Mouse (Mus musculus) limb, embryonic 10.5 days (tissue): ENCODE measurements around the gene Pnkd. TPM values are rescaled to one million over a fixed set of nuclear protein-coding genes. Genes with fewer than 3 reads are reported as not detected.
"Not testable (repeated sequence)": the region's sequence is repeated elsewhere in the genome, so short reads cannot be mapped to it uniquely, and the experiment has no call there.

ENCODE experiments used
- DNase-seq: peaks from one replicate; pipeline ENCODE4 v3.0.0-alpha.2; 2017; ENCODE audit warnings: low spot score
- H3K27ac ChIP-seq: fragments of 300-500 bp; sonication (generic); 2 replicates; pipeline ENCODE4 v1.5.1; 2016; ENCODE audit warnings: mild to moderate bottlenecking
- H3K27me3 ChIP-seq: fragments of 300-500 bp; sonication (generic); 2 replicates; pipeline ENCODE4 v1.6.1; 2016; ENCODE audit warnings: low read depth, mild to moderate bottlenecking; ENCODE audit not compliant: poor library complexity, severe bottlenecking
- H3K36me3 ChIP-seq: fragments of 300-500 bp; sonication (generic); 2 replicates; pipeline ENCODE4 v1.6.1; 2016; ENCODE audit warnings: mild to moderate bottlenecking, moderate library complexity
- H3K4me1 ChIP-seq: fragments of 300-500 bp; sonication (generic); 2 replicates; pipeline ENCODE4 v1.6.1; 2016
- H3K4me3 ChIP-seq: fragments of 300-500 bp; sonication (generic); 2 replicates; pipeline ENCODE4 v1.5.1; 2016; ENCODE audit warnings: mild to moderate bottlenecking, moderate library complexity
- H3K9me3 ChIP-seq: fragments of 300-500 bp; sonication (generic); replicated peaks from 2 replicates; pipeline ENCODE4 v1.6.1; 2016; ENCODE audit warnings: mild to moderate bottlenecking
- WGBS: fragments of 180-500 bp; shearing (Covaris S2); methylation state at CpG from one replicate; pipeline ENCODE4 v1.1.7; 2016; 5-methylcytosine and 5-hydroxymethylcytosine counted together
- microRNA counts: library from miRNA; unstranded; fragments of <30 nt; microRNA quantifications from one replicate; lab custom pipeline; 2017
- microRNA-seq: library from miRNA; unstranded; fragments of <30 nt; microRNA quantifications from one replicate; pipeline ENCODE4, GENCODE M21; 2017
- polyA plus RNA-seq: library from polyadenylated mRNA; unstranded; fragments of >200 nt; fragmentation: Nextera tagmentation; extraction: Ambion mirVana; gene quantifications from 2 replicates; pipeline ENCODE4 v1.2.1, GENCODE M21; 2016

Pnkd gene
- polyA plus RNA-seq, 1 experiment from 2014 or later, result 113 TPM

DNA sequence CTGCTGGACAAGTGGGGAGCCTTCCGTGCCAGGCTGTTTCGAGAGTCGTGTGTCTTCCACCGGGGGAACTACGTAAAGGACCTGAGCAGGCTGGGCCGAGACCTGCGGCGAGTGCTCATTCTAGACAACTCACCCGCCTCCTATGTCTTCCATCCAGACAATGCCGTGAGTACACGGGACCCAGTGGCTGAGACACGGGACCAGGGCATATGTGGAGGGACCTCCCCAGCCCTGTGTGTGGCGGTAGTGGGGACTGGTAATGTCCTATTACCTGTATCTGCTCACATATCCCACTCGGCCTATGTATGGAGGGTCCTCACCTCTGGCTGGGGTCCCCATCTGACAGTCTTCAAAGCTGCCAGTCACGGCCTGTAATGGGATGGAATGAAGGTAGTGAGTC, 110.1 kb downstream of the Pnkd start:
- Histone ChIP-seq H3K4me1 (peaks cover 52% of the 10 kb centered on the region), H3K27me3 (no peaks in the 10 kb centered on the region), H3K9me3 (no peaks in the 10 kb centered on the region), H3K27ac (no peak overlapping the region), H3K4me3 (no peak overlapping the region), H3K36me3 (peaks cover 30% of the 10 kb centered on the region)
- peak; percentile 28 for DNase-seq
- 95% methylated on average over 15 of the region's 15 CpGs for WGBS

DNA sequence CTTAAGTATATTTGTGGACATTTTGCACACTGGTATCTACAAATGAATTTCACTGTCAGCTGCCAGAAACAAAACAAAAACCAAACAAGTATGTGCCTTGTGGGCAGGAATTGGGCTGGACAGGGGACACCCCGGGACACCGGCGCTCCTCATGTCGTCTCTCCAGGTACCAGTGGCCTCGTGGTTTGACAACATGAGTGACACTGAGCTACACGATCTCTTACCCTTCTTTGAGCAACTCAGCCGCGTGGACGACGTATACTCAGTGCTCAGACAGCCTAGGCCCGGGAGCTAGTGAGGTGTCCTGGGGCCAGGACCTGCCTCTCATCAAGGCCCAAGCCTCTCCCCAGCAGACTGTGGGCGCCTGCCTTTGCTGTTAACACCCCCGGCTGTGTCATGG, 110.6 kb downstream of the Pnkd start:
- Histone ChIP-seq H3K36me3 (peaks cover 30% of the 10 kb centered on the region), H3K27ac (no peak overlapping the region), H3K27me3 (no peaks in the 10 kb centered on the region), H3K9me3 (no peaks in the 10 kb centered on the region), H3K4me3 (no peak overlapping the region), H3K4me1 (peaks cover 47% of the 10 kb centered on the region)
- DNase-seq, result peak; percentile 29
- WGBS, result 91% methylated on average over 13 of the region's 13 CpGs

DNA sequence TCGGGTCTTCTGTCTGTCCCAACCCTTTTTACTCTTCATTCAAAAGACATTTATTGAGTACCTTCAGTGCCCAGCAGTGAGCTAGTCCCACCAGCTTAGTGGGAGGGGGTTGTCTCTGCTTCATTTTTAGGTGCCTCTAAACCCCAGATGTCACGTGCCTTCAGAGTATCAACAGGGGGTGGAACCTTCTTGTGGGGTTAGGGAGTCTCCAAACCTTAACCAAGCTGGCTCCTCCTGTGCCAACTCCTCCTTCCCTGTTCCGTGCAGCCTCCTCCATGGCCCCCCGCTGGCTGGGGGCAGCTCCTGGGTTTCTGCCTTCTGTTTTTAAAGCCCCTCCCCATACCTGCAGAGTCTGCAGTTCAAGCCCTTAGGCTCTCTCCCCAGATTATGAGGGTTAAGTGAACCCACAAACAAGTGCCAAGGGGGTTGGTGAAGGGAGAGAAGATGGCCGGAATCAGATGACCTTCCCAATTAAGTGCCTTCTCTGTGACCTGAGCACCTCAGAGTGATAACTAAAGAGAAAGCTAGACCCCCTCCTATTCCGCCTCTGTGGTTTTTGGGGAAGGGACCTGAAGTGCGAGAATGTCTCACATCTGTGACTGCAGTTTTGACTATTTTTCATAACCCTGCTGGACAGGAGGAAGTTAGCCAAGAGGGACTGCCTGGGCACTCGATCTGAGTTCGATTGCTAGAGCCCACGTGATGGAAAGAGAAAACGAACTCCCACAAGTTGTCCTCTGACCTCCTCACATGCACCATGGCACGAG, 111.9 kb downstream of the Pnkd start:
- not testable (repeated sequence) for DNase-seq, H3K9me3 ChIP-seq, H3K27me3 ChIP-seq
- 8% methylated on average over 12 of the region's 12 CpGs for WGBS
- peaks cover 40% of the 10 kb centered on the region for H3K4me1 ChIP-seq
- H3K36me3 ChIP-seq, result peaks cover 30% of the 10 kb centered on the region
- H3K27ac ChIP-seq, result peak overlapping the region; percentile 91
- H3K4me3 ChIP-seq, result peak overlapping the region; percentile 56

DNA sequence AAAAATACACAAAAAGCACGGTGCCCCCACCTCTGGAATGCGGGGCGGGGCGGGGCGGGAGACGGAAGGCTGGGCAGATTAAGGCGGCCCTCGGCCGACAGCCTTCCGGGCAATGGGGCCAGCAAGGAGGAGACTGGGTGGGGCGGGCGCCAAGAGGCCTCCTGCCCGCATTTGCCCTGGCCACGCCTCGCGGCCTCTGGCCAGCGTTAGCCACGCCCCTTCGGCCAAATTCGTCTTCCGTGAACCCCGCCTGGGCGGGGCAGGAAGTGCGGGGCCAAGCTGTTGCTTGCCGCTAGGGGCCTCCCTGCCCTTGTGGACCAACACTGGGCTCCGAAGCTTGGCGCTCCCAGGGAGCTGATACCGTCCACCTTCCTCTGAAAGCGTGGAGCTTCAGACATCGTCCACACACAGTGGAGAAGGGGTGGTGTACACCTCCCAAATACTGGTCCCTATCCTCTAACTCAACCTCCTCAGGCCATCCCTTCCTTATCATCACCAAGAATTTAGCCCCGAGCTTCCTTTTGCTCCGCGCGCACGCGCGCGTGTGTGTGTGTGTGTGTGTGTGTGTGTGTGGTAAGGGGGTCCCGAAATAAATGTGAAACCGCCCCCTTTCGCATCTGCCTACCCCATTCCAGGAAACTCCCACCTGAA, 112.7 kb downstream of the Pnkd start:
- WGBS, result under 1% methylated on average over 41 of the region's 41 CpGs
- no peaks in the 10 kb centered on the region for H3K9me3 ChIP-seq
- H3K27ac ChIP-seq, result peak overlapping the region; percentile 91
- peaks cover 30% of the 10 kb centered on the region for H3K36me3 ChIP-seq
- peaks cover 37% of the 10 kb centered on the region for H3K4me1 ChIP-seq
- peak; percentile 98 for DNase-seq
- no peaks in the 10 kb centered on the region for H3K27me3 ChIP-seq
- peak overlapping the region; percentile 56 for H3K4me3 ChIP-seq

GRCm38 (mm10) chr1:74397919-74398451, 113.3 kb downstream of the Pnkd start:
- WGBS, result 5% methylated on average over 11 of the region's 11 CpGs
- Histone ChIP-seq H3K36me3 (peaks cover 29% of the 10 kb centered on the region), H3K4me3 (peak overlapping the region; percentile 56), H3K4me1 (peaks cover 32% of the 10 kb centered on the region), H3K27ac (peak overlapping the region; percentile 91), H3K27me3 (no peaks in the 10 kb centered on the region), H3K9me3 (no peaks in the 10 kb centered on the region)
- DNase-seq, result peak; percentile 76

DNA sequence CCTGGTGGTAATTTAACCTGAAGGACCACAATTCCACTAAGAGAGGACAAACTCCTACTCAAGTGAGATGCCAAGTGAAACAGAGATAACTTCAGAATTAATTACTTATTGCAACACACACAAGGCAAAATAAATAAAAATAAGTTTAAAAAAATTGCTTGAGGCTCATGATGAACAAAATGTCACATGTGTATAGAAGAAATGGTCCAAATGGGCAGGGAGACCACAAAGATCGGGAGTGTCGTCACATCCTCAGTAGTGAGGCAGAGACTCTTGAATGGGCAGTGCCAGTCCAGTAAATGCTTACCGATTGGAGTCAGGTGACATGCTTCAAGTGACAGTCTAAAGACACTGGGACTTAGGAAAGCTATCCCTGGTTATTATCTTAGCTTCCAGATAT, 115.8 kb downstream of the Pnkd start:
- Histone ChIP-seq H3K4me1 (peaks cover 22% of the 10 kb centered on the region), H3K27ac (no peak overlapping the region), H3K36me3 (peaks cover 4% of the 10 kb centered on the region), H3K27me3 (no peaks in the 10 kb centered on the region), H3K4me3 (no peak overlapping the region), H3K9me3 (no peaks in the 10 kb centered on the region)
- WGBS, result 88% methylated on average over 3 of the region's 3 CpGs
- DNase-seq, result no peak

GRCm38 (mm10) chr1:74401015-74401702, 116.4 kb downstream of the Pnkd start:
- no peak overlapping the region for H3K27ac ChIP-seq
- DNase-seq, result no peak
- H3K4me3 ChIP-seq, result no peak overlapping the region
- no peaks in the 10 kb centered on the region for H3K27me3 ChIP-seq
- WGBS, result 56% methylated on average over 16 of the region's 16 CpGs
- H3K36me3 ChIP-seq, result no peaks in the 10 kb centered on the region
- peaks cover 22% of the 10 kb centered on the region for H3K4me1 ChIP-seq
- H3K9me3 ChIP-seq, result no peaks in the 10 kb centered on the region

MicroRNAs encoded within 50 kb of the gene (microRNA counts, 519-probe panel; counts per million panel counts)
- 2,905 counts per million, percentile 74 among the panel's probes with 10 or more counts for microRNA mmu-miR-26b (lab: Ali Mortazavi, UCI)

Small RNA genes within 50 kb of the gene (microRNA-seq; reads per million reads assigned to microRNA genes)
- 19,663 reads per million, percentile 98 among the genes with 10 or more reads in this experiment for gene Mir26b

Other genes with a start within 250 kb of the Pnkd start
- gene Tns1, start 160.5 kb upstream of the Pnkd start, polyA plus RNA-seq, result 38.6 and 46.7 TPM in 2 replicates
- gene Rufy4, start 159.4 kb upstream of the Pnkd start, polyA plus RNA-seq, result 0.08 and 0.13 TPM in 2 replicates
- 0.06 and 0.19 TPM in 2 replicates for gene Cxcr2, start 130.9 kb upstream of the Pnkd start, polyA plus RNA-seq
- gene Cxcr1, start 90.3 kb upstream of the Pnkd start, polyA plus RNA-seq, result 0.10 TPM in 1 of 2 replicates, not detected in the other
- 355 and 369 TPM in 2 replicates for gene Arpc2, start 48.8 kb upstream of the Pnkd start, polyA plus RNA-seq
- gene Gpbar1, start 6.4 kb upstream of the Pnkd start, polyA plus RNA-seq, result 0.26 TPM in 1 of 2 replicates, not detected in the other
- gene Aamp, start 192 bp upstream of the Pnkd start, polyA plus RNA-seq, result 263 and 272 TPM in 2 replicates
- 10.7 and 12.0 TPM in 2 replicates for gene Tmbim1, start 20.7 kb downstream of the Pnkd start, polyA plus RNA-seq
- gene Catip, start 77.2 kb downstream of the Pnkd start, polyA plus RNA-seq, result 0.29 and 0.38 TPM in 2 replicates
- 0.69 and 1.2 TPM in 2 replicates for gene Slc11a1, start 90.3 kb downstream of the Pnkd start, polyA plus RNA-seq
- gene Ctdsp1, start 106.6 kb downstream of the Pnkd start, polyA plus RNA-seq, result 50.5 and 61.4 TPM in 2 replicates
- 0.23 and 0.31 TPM in 2 replicates for gene Vil1, start 124.4 kb downstream of the Pnkd start, polyA plus RNA-seq
- 116 and 121 TPM in 2 replicates for gene Cnot9, start 221.1 kb downstream of the Pnkd start, polyA plus RNA-seq